Mouse (Mus musculus) monocyte, adult 5-6 weeks (primary cell): ENCODE measurements around the gene Wdr83. TPM values are rescaled to one million over a fixed set of nuclear protein-coding genes. Genes with fewer than 3 reads are reported as not detected.

ENCODE experiments used
- total RNA-seq: library from RNA; stranded (forward); fragments of 200-1000, 200-491, 200-594 nt; gene quantifications from 3 replicates; pipeline ENCODE4 v1.2.3, GENCODE M21; 2017

Gene Wdr83
- total RNA-seq, 1 experiment from 2014 or later: 13.6 TPM

Other genes starting within 250 kb of the Wdr83 start
- gene Gadd45gip1, start 249.8 kb downstream of the Wdr83 start, total RNA-seq: 10.0 to 12.8 TPM (median 11.2 TPM) in 3 replicates
- 31.6 to 37.2 TPM (median 34.2 TPM) in 3 replicates for gene Rad23a, start 240.6 kb downstream of the Wdr83 start, total RNA-seq
- 1,036 to 1,300 TPM (median 1,079 TPM) in 3 replicates for gene Calr, start 234.4 kb downstream of the Wdr83 start, total RNA-seq
- 32.5 to 56.1 TPM (median 35.3 TPM) in 3 replicates for gene Farsa, start 224.3 kb downstream of the Wdr83 start, total RNA-seq
- 2.9 to 13.7 TPM (median 7.4 TPM) in 3 replicates for gene Syce2, start 209.2 kb downstream of the Wdr83 start, total RNA-seq
- 16.8 to 25.3 TPM (median 18.7 TPM) in 3 replicates for gene Gcdh, start 187.4 kb downstream of the Wdr83 start, total RNA-seq
- not detected in 3 replicates for gene Klf1, start 179.4 kb downstream of the Wdr83 start, total RNA-seq
- 24.4 to 37.4 TPM (median 29.6 TPM) in 3 replicates for gene Dnase2a, start 172.7 kb downstream of the Wdr83 start, total RNA-seq
- gene Mast1, start 143.9 kb downstream of the Wdr83 start, total RNA-seq: 0.11 TPM in 1 of 3 replicates, not detected in the others
- not detected in 3 replicates for gene Rtbdn, start 134.3 kb downstream of the Wdr83 start, total RNA-seq
- gene Gm49661, start 111.9 kb downstream of the Wdr83 start, total RNA-seq: not detected in 3 replicates
- gene Prdx2, start 111.7 kb downstream of the Wdr83 start, total RNA-seq: 153 to 207 TPM (median 196 TPM) in 3 replicates
- gene Rnaseh2a, start 111.5 kb downstream of the Wdr83 start, total RNA-seq: 43.9 to 58.8 TPM (median 58.1 TPM) in 3 replicates
- gene Junb, start 102.6 kb downstream of the Wdr83 start, total RNA-seq: 405 to 735 TPM (median 444 TPM) in 3 replicates
- 4.2 to 8.7 TPM (median 4.5 TPM) in 3 replicates for gene Hook2, start 90.7 kb downstream of the Wdr83 start, total RNA-seq
- gene Best2, start 66.8 kb downstream of the Wdr83 start, total RNA-seq: not detected in 3 replicates
- gene Asna1, start 56.0 kb downstream of the Wdr83 start, total RNA-seq: 24.0 to 47.3 TPM (median 36.2 TPM) in 3 replicates
- gene Trir, start 54.5 kb downstream of the Wdr83 start, total RNA-seq: 260 to 294 TPM (median 276 TPM) in 3 replicates
- 12.0 to 27.9 TPM (median 18.3 TPM) in 3 replicates for gene Tnpo2, start 44.4 kb downstream of the Wdr83 start, total RNA-seq
- gene Fbxw9, start 21.3 kb downstream of the Wdr83 start, total RNA-seq: 2.6 to 3.6 TPM (median 3.0 TPM) in 3 replicates
- gene Gm5741, start 13.3 kb downstream of the Wdr83 start, total RNA-seq: not detected in 3 replicates
- 35.9 to 75.4 TPM (median 50.0 TPM) in 3 replicates for gene Dhps, start 9.5 kb downstream of the Wdr83 start, total RNA-seq
- gene Wdr83os, start 566 bp downstream of the Wdr83 start, total RNA-seq: 22.4 to 29.9 TPM (median 24.3 TPM) in 3 replicates
- 116 to 188 TPM (median 183 TPM) in 3 replicates for gene Man2b1, start 2.0 kb upstream of the Wdr83 start, total RNA-seq
- gene Zfp791, start 41.8 kb upstream of the Wdr83 start, total RNA-seq: not detected in 3 replicates
- not detected in 3 replicates for gene Cks1brt, start 70.6 kb upstream of the Wdr83 start, total RNA-seq
- gene Olfr371, start 144.7 kb upstream of the Wdr83 start, total RNA-seq: not detected in 3 replicates
- gene Orc6, start 218.3 kb upstream of the Wdr83 start, total RNA-seq: 31.5 to 60.2 TPM (median 50.3 TPM) in 3 replicates
- gene Vps35, start 218.5 kb upstream of the Wdr83 start, total RNA-seq: 111 to 131 TPM (median 112 TPM) in 3 replicates